Mouse (Mus musculus) small intestine, adult 2 months (tissue): ENCODE data around the gene Phyh.
A peak's percentile ranks its signal among the peaks of the same experiment; 100 is the strongest.

Experiments used
- CTCF ChIP-seq: fragments of 200-500 bp; IDR thresholded peaks from 2 replicates; pipeline ENCODE4 v1.5.1; 2012; ENCODE audit warnings: low read depth, mild to moderate bottlenecking, control low read depth, inconsistent platforms, low read length, moderate library complexity, mixed read lengths; ENCODE audit not compliant: insufficient replicate concordance, insufficient read length; ENCODE audit errors: extremely low read depth
- POLR2A ChIP-seq: fragments of 200-500 bp; IDR thresholded peaks from 2 replicates; pipeline ENCODE4 v1.6.1; 2012; ENCODE audit warnings: low read depth, mild to moderate bottlenecking, control low read depth, inconsistent platforms, low read length, moderate library complexity

DNA sequence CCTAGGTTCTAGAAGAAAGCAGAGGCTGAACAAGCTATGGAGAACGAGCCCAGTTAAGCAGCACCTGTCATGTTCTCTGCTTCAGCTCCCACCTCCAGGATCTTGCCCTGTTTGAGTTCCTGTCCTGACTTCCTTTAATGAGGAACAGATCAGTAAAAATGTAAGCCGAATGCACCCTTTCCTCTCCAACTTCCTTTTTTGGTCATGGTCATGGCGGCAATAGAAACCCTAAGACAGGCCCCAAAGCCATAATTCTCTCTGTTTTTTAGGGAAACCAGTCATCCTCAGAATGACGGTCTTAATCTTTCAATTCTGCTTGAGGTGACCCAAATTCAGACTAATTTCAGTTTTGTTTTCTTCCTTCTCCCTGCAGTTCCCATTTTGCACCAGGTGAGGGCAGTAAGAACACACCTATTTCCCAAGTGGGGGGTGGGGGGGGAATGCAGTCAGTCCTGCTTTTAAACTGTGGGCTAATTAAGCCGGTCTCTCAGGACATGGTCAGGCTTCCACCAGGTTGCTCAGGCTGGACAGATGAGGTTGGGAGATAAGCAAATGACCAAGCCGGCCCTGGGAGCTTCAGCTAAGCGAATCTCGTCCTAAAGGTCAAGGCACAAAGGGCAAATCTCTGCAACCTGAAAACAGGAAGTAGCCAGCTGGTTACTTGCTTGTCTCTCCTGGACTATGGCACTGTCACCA is 1.3 kb upstream of the Phyh start:
- no peak for TF ChIP-seq POLR2A
- peak; percentile 88; the same call in 1 of the 2 replicates for TF ChIP-seq CTCF
